Mouse (Mus musculus): ENCODE data around the gene Lin28a. TPM values are rescaled to one million over a fixed set of nuclear protein-coding genes. Genes with fewer than 3 reads are reported as not detected.

The Lin28a gene
- polyA plus RNA-seq, 1 experiment from 2014 or later: 2.9 TPM

DNA sequence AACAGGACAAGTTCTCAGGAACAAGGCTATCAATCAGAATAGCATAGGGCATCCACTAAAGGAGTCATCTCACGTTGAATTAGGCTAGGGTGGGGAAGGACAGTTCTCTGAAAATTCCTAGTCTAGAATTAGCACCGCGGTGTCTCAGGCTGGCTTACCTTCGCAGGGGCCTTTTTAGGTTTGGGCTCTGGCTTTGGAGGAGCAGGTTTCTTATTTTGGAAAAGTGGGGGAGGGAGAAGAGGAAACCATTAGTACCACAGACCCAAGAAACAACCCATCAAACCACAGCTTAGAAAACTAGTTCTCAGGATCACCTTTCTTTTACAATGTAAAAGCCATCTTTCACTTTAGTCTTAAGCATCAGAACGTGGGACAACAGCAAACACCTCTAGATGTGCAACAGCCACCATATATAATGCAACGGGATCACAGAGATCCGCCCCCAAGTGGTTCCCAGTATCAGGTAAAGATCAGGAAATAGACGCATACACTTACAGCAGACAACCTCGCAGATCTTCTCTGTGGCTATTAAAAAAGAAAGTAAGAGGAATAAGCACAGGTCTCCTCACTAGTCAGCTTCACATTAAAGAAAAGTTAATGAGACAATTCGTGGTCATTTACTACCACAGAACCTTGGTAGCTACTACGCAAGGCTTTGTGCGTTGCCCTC, 52.2 kb downstream of the Lin28a start:
- Histone ChIP-seq H3K4me2 (replicated peaks; ENCODE audit: low read depth, low read length) (peak overlapping the region; percentile 50), H3K9me3 (ENCODE audit: control insufficient read depth, low read length) (no peaks in the 10 kb centered on the region), H3K9ac (ENCODE audit: low read depth, low read length) (peak overlapping the region; percentile 64), H3K4me3 (ENCODE audit: low read depth, low read length) (peak overlapping the region; percentile 76), H3K4me1 (replicated peaks; ENCODE audit: control insufficient read depth, insufficient read depth, low read length) (peaks cover 3% of the 10 kb centered on the region; the same call in 1 of the 2 replicates), H3K27ac (ENCODE audit: low read depth, low read length) (peak overlapping the region; percentile 99; the same call in 1 of the 2 replicates), H3K27me3 (ENCODE audit: control insufficient read depth, insufficient read depth, low read length) (no peaks in the 10 kb centered on the region), H3K36me3 (ENCODE audit: control insufficient read depth, insufficient read depth, low read length) (no peaks in the 10 kb centered on the region)
- ATAC-seq (ENCODE audit: low FRiP score) (no peak), DNase-seq (ENCODE audit: low spot score) (no peak)
- WGBS: 57% methylated on average over 12 of the region's 12 CpGs

DNA sequence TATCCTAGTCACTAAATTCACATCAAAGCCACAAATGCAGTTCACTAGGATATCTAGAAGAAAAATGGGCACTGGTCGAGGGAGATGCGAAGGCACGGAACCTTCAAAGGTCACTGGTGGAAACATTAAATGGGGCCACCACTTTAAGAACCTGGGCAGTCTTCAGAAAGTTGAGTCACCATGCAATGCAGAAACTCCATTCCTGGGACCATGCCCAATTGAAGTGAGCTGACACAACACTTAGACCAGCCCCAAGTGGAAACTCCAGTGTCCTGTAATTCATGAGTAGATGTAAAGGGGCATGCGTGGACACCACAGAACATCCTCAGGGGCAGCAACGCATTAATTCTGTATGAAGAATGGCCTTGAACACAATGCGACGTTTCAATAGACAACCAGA, 56.1 kb downstream of the Lin28a start:
- Histone ChIP-seq H3K27ac (ENCODE audit: low read depth, low read length) (no peak overlapping the region), H3K36me3 (ENCODE audit: control insufficient read depth, insufficient read depth, low read length) (no peaks in the 10 kb centered on the region), H3K9me3 (ENCODE audit: control insufficient read depth, low read length) (no peaks in the 10 kb centered on the region), H3K27me3 (ENCODE audit: control insufficient read depth, insufficient read depth, low read length) (no peaks in the 10 kb centered on the region), H3K9ac (ENCODE audit: low read depth, low read length) (no peak overlapping the region), H3K4me3 (ENCODE audit: low read depth, low read length) (no peak overlapping the region), H3K4me1 (replicated peaks; ENCODE audit: control insufficient read depth, insufficient read depth, low read length) (no peaks in the 10 kb centered on the region), H3K4me2 (replicated peaks; ENCODE audit: low read depth, low read length) (no peak overlapping the region)
- DNase-seq (ENCODE audit: low spot score) (no peak), ATAC-seq (ENCODE audit: low FRiP score) (no peak)
- WGBS: 82% methylated on average over 7 of the region's 7 CpGs

DNA sequence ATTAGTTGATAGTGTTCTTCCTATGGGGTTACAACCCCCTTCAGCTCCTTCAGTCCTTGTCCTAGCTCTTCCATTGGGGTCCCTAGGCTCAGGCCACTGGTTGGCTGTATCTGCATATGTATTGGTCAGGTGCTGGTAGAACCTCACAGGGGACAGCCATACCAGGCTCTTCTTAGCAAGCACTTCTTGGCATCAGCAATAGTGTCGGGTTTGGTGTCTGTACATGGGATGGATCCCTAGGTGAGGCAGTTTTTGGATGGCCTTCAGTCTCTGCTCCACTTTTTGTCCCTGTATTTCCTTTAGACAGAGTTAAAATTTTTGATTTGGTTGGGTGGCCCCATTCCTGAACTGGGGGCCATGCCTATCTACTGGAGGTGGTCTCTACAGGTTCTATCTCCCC, 59.8 kb downstream of the Lin28a start:
- DNase-seq (ENCODE audit: low spot score): no peak

DNA sequence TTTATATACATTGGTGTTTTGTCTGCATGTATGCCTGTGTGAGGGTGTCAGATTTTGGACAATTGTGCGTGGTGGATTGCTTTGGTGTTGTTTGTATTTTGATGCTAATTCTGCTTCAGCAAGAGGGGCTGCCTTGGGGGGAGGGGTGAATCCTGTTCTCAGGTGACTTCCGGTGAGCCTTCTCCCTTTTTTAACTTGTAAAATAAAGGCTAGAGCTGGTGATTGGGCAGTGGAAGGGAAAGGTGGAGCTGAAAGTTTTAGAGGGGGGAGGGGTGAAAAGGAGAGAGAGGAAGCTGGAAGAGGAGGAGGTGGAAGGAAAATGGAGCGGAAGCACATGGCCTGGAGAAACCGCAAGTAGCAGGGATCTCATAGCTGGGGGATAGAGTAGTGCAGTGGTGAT, 62.3 kb downstream of the Lin28a start:
- H3K4me2 ChIP-seq (replicated peaks; ENCODE audit: low read depth, low read length): no peak overlapping the region
- H3K4me3 ChIP-seq (ENCODE audit: low read depth, low read length): no peak overlapping the region
- ATAC-seq (ENCODE audit: low FRiP score): no peak
- H3K27me3 ChIP-seq (ENCODE audit: control insufficient read depth, insufficient read depth, low read length): no peaks in the 10 kb centered on the region
- H3K36me3 ChIP-seq (ENCODE audit: control insufficient read depth, insufficient read depth, low read length): no peaks in the 10 kb centered on the region
- H3K9me3 ChIP-seq (ENCODE audit: control insufficient read depth, low read length): no peaks in the 10 kb centered on the region
- H3K4me1 ChIP-seq (replicated peaks; ENCODE audit: control insufficient read depth, insufficient read depth, low read length): no peaks in the 10 kb centered on the region
- H3K27ac ChIP-seq (ENCODE audit: low read depth, low read length): no peak overlapping the region
- 88% methylated on average over 4 of the region's 4 CpGs for WGBS
- no peak overlapping the region for H3K9ac ChIP-seq (ENCODE audit: low read depth, low read length)
- no peak for DNase-seq (ENCODE audit: low spot score)

More for the DNA sequence above, 59.8 kb downstream of the Lin28a start:
- ATAC-seq (ENCODE audit: low FRiP score): no peak
- Histone ChIP-seq H3K36me3 (ENCODE audit: control insufficient read depth, insufficient read depth, low read length) (no peaks in the 10 kb centered on the region), H3K27me3 (ENCODE audit: control insufficient read depth, insufficient read depth, low read length) (no peaks in the 10 kb centered on the region), H3K9me3 (ENCODE audit: control insufficient read depth, low read length) (no peaks in the 10 kb centered on the region), H3K27ac (ENCODE audit: low read depth, low read length) (no peak overlapping the region), H3K4me3 (ENCODE audit: low read depth, low read length) (no peak overlapping the region), H3K4me1 (replicated peaks; ENCODE audit: control insufficient read depth, insufficient read depth, low read length) (no peaks in the 10 kb centered on the region), H3K9ac (ENCODE audit: low read depth, low read length) (no peak overlapping the region), H3K4me2 (replicated peaks; ENCODE audit: low read depth, low read length) (no peak overlapping the region)
- WGBS: 89% methylated on average over 1 of the region's 1 CpGs

Other genes with a start within 250 kb of the Lin28a start
- gene Rps6ka1, start 131.0 kb downstream of the Lin28a start, polyA plus RNA-seq (2014; fragmentation: Nextera tagmentation; extraction: Ambion mirVana): 27.9 and 28.7 TPM in 2 replicates
- 3,330 and 3,354 TPM in 2 replicates for gene Hmgn2, start 50.2 kb downstream of the Lin28a start, polyA plus RNA-seq (2014; fragmentation: Nextera tagmentation; extraction: Ambion mirVana)
- 34.9 and 38.1 TPM in 2 replicates for gene Dhdds, start 17.9 kb downstream of the Lin28a start, polyA plus RNA-seq (2014; fragmentation: Nextera tagmentation; extraction: Ambion mirVana)
- gene Zfp683, start 35.0 kb upstream of the Lin28a start, polyA plus RNA-seq (2014; fragmentation: Nextera tagmentation; extraction: Ambion mirVana): not detected in 2 replicates
- gene Crybg2, start 42.0 kb upstream of the Lin28a start, polyA plus RNA-seq (2014; fragmentation: Nextera tagmentation; extraction: Ambion mirVana): 1.4 and 1.8 TPM in 2 replicates
- 4.5 and 5.1 TPM in 2 replicates for gene Cd52, start 76.2 kb upstream of the Lin28a start, polyA plus RNA-seq (2014; fragmentation: Nextera tagmentation; extraction: Ambion mirVana)
- gene Ubxn11, start 83.7 kb upstream of the Lin28a start, polyA plus RNA-seq (2014; fragmentation: Nextera tagmentation; extraction: Ambion mirVana): 5.7 and 5.8 TPM in 2 replicates
- 337 and 396 TPM in 2 replicates for gene Sh3bgrl3, start 109.9 kb upstream of the Lin28a start, polyA plus RNA-seq (2014; fragmentation: Nextera tagmentation; extraction: Ambion mirVana)
- gene Cep85, start 168.3 kb upstream of the Lin28a start, polyA plus RNA-seq (2014; fragmentation: Nextera tagmentation; extraction: Ambion mirVana): 27.8 and 27.9 TPM in 2 replicates
- 0.06 TPM in 1 of 2 replicates, not detected in the other for gene Gm7534, start 184.2 kb upstream of the Lin28a start, polyA plus RNA-seq (2014; fragmentation: Nextera tagmentation; extraction: Ambion mirVana)
- gene Catsper4, start 208.5 kb upstream of the Lin28a start, polyA plus RNA-seq (2014; fragmentation: Nextera tagmentation; extraction: Ambion mirVana): not detected in 2 replicates
- 0.14 and 0.28 TPM in 2 replicates for gene Cnksr1, start 219.6 kb upstream of the Lin28a start, polyA plus RNA-seq (2014; fragmentation: Nextera tagmentation; extraction: Ambion mirVana)
- gene E130218I03Rik, start 224.8 kb upstream of the Lin28a start, polyA plus RNA-seq (2014; fragmentation: Nextera tagmentation; extraction: Ambion mirVana): 0.20 and 0.32 TPM in 2 replicates
- 18.3 and 20.4 TPM in 2 replicates for gene Zfp593, start 226.8 kb upstream of the Lin28a start, polyA plus RNA-seq (2014; fragmentation: Nextera tagmentation; extraction: Ambion mirVana)
- gene Gm30191, start 228.1 kb upstream of the Lin28a start, polyA plus RNA-seq (2014; fragmentation: Nextera tagmentation; extraction: Ambion mirVana): 0.42 and 0.56 TPM in 2 replicates
- 5.1 and 5.7 TPM in 2 replicates for gene Grrp1, start 235.3 kb upstream of the Lin28a start, polyA plus RNA-seq (2014; fragmentation: Nextera tagmentation; extraction: Ambion mirVana)